Mouse (Mus musculus): Measurements from ENCODE around the gene Tbc1d22a.

Gene Tbc1d22a

GRCm38 (mm10) chr15:86335781-86336180 lies 121.5 kb downstream of the Tbc1d22a start:
- no peak for DNase-seq (ENCODE audit: low spot score)

- DNase-seq (ENCODE audit: low spot score) = no peak
Observed at GRCm38 (mm10) chr15:86337726-86338125, 123.5 kb downstream of the Tbc1d22a start.

- DNase-seq (ENCODE audit: low spot score) = no peak
Observed at GRCm38 (mm10) chr15:86339736-86340135, 125.5 kb downstream of the Tbc1d22a start.

- no peak for DNase-seq (ENCODE audit: low spot score)
Observed at GRCm38 (mm10) chr15:86340766-86341165, 126.5 kb downstream of the Tbc1d22a start.

GRCm38 (mm10) chr15:86342637-86343375 lies 128.5 kb downstream of the Tbc1d22a start:
- no peak for DNase-seq (ENCODE audit: low spot score)

GRCm38 (mm10) chr15:86344906-86345331 lies 130.7 kb downstream of the Tbc1d22a start:
- no peak for DNase-seq (ENCODE audit: low spot score)

GRCm38 (mm10) chr15:86345907-86346306 lies 131.6 kb downstream of the Tbc1d22a start:
- no peak for DNase-seq (ENCODE audit: low spot score)

- no peak for DNase-seq (ENCODE audit: low spot score)
Observed at GRCm38 (mm10) chr15:86346606-86347005, 132.3 kb downstream of the Tbc1d22a start.

GRCm38 (mm10) chr15:86354932-86355331 lies 140.7 kb downstream of the Tbc1d22a start:
- DNase-seq (ENCODE audit: low spot score) = no peak

GRCm38 (mm10) chr15:86355857-86356256 lies 141.6 kb downstream of the Tbc1d22a start:
- no peak for DNase-seq (ENCODE audit: low spot score)

GRCm38 (mm10) chr15:86360376-86360775 lies 146.1 kb downstream of the Tbc1d22a start:
- no peak for DNase-seq (ENCODE audit: low spot score)

GRCm38 (mm10) chr15:86362306-86363150 lies 148.3 kb downstream of the Tbc1d22a start:
- DNase-seq (ENCODE audit: low spot score) = no peak

- no peak for DNase-seq (ENCODE audit: low spot score)
Observed at GRCm38 (mm10) chr15:86363841-86364295, 149.6 kb downstream of the Tbc1d22a start.

GRCm38 (mm10) chr15:86364948-86365658 lies 150.8 kb downstream of the Tbc1d22a start:
- no peak for DNase-seq (ENCODE audit: low spot score)

- DNase-seq (ENCODE audit: low spot score) = no peak
Observed at GRCm38 (mm10) chr15:86366726-86367125, 152.5 kb downstream of the Tbc1d22a start.

GRCm38 (mm10) chr15:86367247-86367646 lies 153.0 kb downstream of the Tbc1d22a start:
- DNase-seq (ENCODE audit: low spot score) = no peak

GRCm38 (mm10) chr15:86370846-86371245 lies 156.6 kb downstream of the Tbc1d22a start:
- no peak for DNase-seq (ENCODE audit: low spot score)

GRCm38 (mm10) chr15:86375262-86375661 lies 161.0 kb downstream of the Tbc1d22a start:
- DNase-seq (ENCODE audit: low spot score) = no peak

- DNase-seq (ENCODE audit: low spot score) = no peak
Observed at GRCm38 (mm10) chr15:86375860-86376394, 161.7 kb downstream of the Tbc1d22a start.

- no peak for DNase-seq (ENCODE audit: low spot score)
Observed at GRCm38 (mm10) chr15:86383278-86383677, 169.0 kb downstream of the Tbc1d22a start.

- DNase-seq (ENCODE audit: low spot score) = no peak
Observed at GRCm38 (mm10) chr15:86385436-86385835, 171.2 kb downstream of the Tbc1d22a start.

- DNase-seq (ENCODE audit: low spot score) = no peak
Observed at GRCm38 (mm10) chr15:86386325-86386724, 172.1 kb downstream of the Tbc1d22a start.

Data from testis, postnatal 10 days (tissue).